Mouse (Mus musculus) heart, adult 2 months (tissue): Measurements from ENCODE around the gene Inpp5k. TPM values are rescaled to one million over a fixed set of nuclear protein-coding genes. Genes with fewer than 3 reads are reported as not detected.

ENCODE experiments used
- DNase-seq, 2 experiments: peaks; one replicate each; pipeline ENCODE4 v3.0.0; 2021
- H3K27ac ChIP-seq: fragments of 200-600 bp; 2 replicates; pipeline ENCODE4 v1.8.1; 2022
- H3K27me3 ChIP-seq: fragments of 200-500 bp; 2 replicates; pipeline ENCODE4 v1.6.1; 2012; ENCODE audit warnings: mild to moderate bottlenecking, low read length, inconsistent platforms, mixed read lengths; ENCODE audit not compliant: control insufficient read depth, insufficient read depth
- H3K36me3 ChIP-seq: fragments of 200-500 bp; 2 replicates; pipeline ENCODE4 v1.6.1; 2012; ENCODE audit warnings: low read length, inconsistent platforms; ENCODE audit not compliant: control insufficient read depth, insufficient read depth
- H3K4me1 ChIP-seq: fragments of 200-500 bp; 2 replicates; pipeline ENCODE4 v1.6.1; 2011; ENCODE audit warnings: low read length; ENCODE audit not compliant: control insufficient read depth, insufficient read depth
- H3K4me3 ChIP-seq: fragments of 200-600 bp; 2 replicates; pipeline ENCODE4 v1.8.1; 2022
- H3K79me2 ChIP-seq: fragments of 200-500 bp; replicated peaks from 2 replicates; pipeline ENCODE4 v1.6.1; 2012; ENCODE audit warnings: mild to moderate bottlenecking, inconsistent platforms, low read length, moderate library complexity, mixed read lengths; ENCODE audit not compliant: control insufficient read depth, insufficient read depth
- H3K9ac ChIP-seq: fragments of 200-500 bp; 2 replicates; pipeline ENCODE4 v1.6.1; 2012; ENCODE audit warnings: low read depth, mild to moderate bottlenecking, control low read depth, inconsistent platforms, low read length, mixed read lengths
- CTCF ChIP-seq: fragments of 200-600 bp; IDR thresholded peaks from 2 replicates; pipeline ENCODE4 v1.8.1; 2022; ENCODE audit warnings: antibody characterized with exemption, mild to moderate bottlenecking, moderate library complexity
- EP300 ChIP-seq: fragments of 200-500 bp; IDR thresholded peaks from 2 replicates; pipeline ENCODE4 v1.6.1; 2011; ENCODE audit warnings: low read depth, low read length, control low read depth; ENCODE audit not compliant: insufficient read depth
- POLR2A ChIP-seq: fragments of 200-500 bp; IDR thresholded peaks from 2 replicates; pipeline ENCODE4 v1.6.1; 2011; ENCODE audit warnings: mild to moderate bottlenecking, low read depth, low read length, control low read depth; ENCODE audit not compliant: insufficient read depth
- WGBS: fragments of 180-500 bp; shearing (Covaris S2); methylation state at CpG from one replicate; pipeline ENCODE4 v1.1.7; 2018; 5-methylcytosine and 5-hydroxymethylcytosine counted together
- intact Hi-C: fragments of 180-260 bp; cut with DNase I; formaldehyde crosslinking; loops from one replicate; pipeline ENCODE4 v1.15.1; 2025
- polyA plus RNA-seq: library from polyadenylated mRNA; depleted of rRNA; stranded (reverse); fragments of >200 nt; gene quantifications from 2 replicates; pipeline ENCODE4 v1.2.3, GENCODE M21; 2012
- total RNA-seq, 2 experiments: library from RNA; stranded (reverse); gene quantifications; 2 replicates each; pipeline ENCODE4 v1.2.3; 2021

Gene Inpp5k
- total and polyA plus RNA-seq, 3 experiments, result 24.5 to 42.8 (median 30.2) TPM

DNA sequence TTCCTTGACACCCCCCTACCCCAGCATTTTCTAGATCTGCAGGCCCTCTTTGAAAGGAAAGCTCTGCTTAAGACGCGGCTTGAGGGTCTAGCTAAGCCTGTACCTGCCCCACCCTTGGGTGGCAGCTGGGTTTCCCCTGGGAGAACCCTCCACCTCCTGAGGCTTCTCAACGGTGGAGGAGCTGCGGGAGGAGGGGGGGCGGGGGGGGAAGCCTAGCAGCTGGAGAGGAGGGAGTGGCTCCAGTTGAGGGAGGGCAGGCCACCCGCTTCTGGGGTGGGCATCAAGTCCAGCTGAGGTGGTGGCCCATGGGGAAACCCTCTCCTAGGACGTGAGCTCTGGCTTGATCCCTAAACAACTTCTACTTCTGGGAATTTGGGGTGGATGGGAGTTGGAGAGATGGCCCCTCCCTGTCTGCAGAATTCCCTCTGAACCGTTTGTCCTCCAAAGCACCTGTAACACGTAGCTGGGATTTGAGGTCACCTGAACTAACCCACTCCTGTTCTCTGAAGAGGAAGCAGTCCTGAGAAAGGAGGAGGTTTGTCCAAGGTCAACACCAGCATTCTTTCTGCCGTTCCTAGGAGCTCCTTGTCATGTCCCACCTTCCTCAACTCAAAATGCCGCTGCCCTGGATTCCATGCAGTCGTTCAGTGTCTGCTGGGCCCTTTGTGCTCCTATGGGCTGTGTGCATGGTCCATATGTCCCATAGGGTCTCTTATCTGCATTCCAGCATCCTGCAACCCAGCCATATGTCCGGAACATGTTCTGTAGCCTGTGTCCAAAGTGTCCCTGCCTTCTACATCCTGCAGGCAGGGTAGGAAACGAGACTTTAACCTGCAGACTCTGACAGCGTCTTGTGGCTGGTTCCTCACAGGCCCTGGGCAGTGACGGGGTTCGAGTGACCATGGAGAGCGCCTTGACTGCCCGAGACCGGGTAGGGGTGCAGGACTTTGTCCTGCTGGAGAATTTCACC lies 26.1 kb downstream of the Inpp5k start:
- intact Hi-C loops, result loop anchor here (2.0 kb wide), 1 partner anchor 22 kb away; the partner anchor contains the start of gene Crk

DNA sequence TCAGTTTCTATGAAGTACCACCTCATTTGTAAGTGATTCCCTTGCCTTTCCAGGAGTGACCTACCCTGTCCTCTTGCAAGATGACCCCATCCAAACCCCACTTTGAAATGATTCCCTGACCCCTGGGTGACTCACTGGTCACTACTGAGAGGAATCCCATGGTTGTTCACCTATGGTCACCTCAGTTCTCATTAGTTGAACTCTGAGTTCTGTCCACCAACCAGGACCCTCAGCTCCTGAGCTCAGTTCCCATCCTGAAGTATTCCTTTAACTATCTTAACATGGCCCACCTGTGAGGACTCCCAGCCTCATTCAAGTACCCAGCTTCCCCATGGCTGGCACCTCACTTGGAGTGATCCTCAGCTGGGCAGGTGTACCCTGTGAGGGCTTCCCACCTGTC lies 27.1 kb downstream of the Inpp5k start:
- Histone ChIP-seq H3K36me3 (peaks cover 2% of the 10 kb centered on the region; the same call in 1 of the 2 replicates), H3K79me2 (no peaks in the 10 kb centered on the region), H3K27me3 (no peaks in the 10 kb centered on the region), H3K4me3 (no peak overlapping the region), H3K4me1 (peaks cover 19% of the 10 kb centered on the region), H3K9ac (no peak overlapping the region), H3K27ac (no peak overlapping the region)
- intact Hi-C loops, result loop anchor here (2.0 kb wide), 1 partner anchor 21 kb away; the partner anchor contains the start of gene Crk
- DNase-seq, result no peak
- no peak for TF ChIP-seq POLR2A
- TF ChIP-seq CTCF, result no peak
- no peak for TF ChIP-seq EP300

More for the DNA sequence above, 26.1 kb downstream of the Inpp5k start:
- H3K4me1 ChIP-seq, result peaks cover 26% of the 10 kb centered on the region
- WGBS, result 41% methylated on average over 20 of the region's 20 CpGs
- no peak for TF ChIP-seq EP300
- DNase-seq, result peak; percentile 40 to 46
- H3K27ac ChIP-seq, result peak overlapping the region; percentile 99
- peaks cover 2% of the 10 kb centered on the region; the same call in 1 of the 2 replicates for H3K36me3 ChIP-seq
- peak overlapping the region; percentile 74 for H3K9ac ChIP-seq
- no peaks in the 10 kb centered on the region for H3K27me3 ChIP-seq
- H3K79me2 ChIP-seq, result no peaks in the 10 kb centered on the region
- peak overlapping the region; percentile 62 for H3K4me3 ChIP-seq

DNA sequence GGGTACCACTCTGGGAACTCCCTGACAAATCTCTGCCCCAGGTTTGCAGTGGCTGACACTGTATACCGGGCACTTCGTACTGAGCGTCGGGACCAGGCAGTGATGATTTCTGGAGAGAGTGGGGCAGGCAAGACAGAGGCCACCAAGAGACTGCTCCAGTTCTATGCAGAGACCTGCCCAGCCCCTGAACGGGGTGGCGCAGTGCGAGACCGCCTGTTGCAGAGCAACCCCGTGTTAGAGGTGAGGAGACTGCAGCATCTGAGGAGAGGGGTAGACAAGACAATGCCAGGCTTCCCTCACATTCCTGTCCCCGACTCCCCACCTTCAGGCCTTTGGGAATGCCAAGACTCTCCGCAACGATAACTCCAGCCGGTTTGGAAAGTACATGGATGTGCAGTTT lies 27.5 kb downstream of the Inpp5k start:
- H3K9ac ChIP-seq, result no peak overlapping the region
- intact Hi-C loops, result no loop called here
- H3K27me3 ChIP-seq, result no peaks in the 10 kb centered on the region
- no peaks in the 10 kb centered on the region for H3K79me2 ChIP-seq
- peaks cover 2% of the 10 kb centered on the region; the same call in 1 of the 2 replicates for H3K36me3 ChIP-seq
- H3K4me3 ChIP-seq, result no peak overlapping the region
- no peak overlapping the region for H3K27ac ChIP-seq
- TF ChIP-seq EP300 (no peak), CTCF (no peak)
- peaks cover 19% of the 10 kb centered on the region for H3K4me1 ChIP-seq
- WGBS, result 93% methylated on average over 13 of the region's 13 CpGs
- no peak for DNase-seq

DNA sequence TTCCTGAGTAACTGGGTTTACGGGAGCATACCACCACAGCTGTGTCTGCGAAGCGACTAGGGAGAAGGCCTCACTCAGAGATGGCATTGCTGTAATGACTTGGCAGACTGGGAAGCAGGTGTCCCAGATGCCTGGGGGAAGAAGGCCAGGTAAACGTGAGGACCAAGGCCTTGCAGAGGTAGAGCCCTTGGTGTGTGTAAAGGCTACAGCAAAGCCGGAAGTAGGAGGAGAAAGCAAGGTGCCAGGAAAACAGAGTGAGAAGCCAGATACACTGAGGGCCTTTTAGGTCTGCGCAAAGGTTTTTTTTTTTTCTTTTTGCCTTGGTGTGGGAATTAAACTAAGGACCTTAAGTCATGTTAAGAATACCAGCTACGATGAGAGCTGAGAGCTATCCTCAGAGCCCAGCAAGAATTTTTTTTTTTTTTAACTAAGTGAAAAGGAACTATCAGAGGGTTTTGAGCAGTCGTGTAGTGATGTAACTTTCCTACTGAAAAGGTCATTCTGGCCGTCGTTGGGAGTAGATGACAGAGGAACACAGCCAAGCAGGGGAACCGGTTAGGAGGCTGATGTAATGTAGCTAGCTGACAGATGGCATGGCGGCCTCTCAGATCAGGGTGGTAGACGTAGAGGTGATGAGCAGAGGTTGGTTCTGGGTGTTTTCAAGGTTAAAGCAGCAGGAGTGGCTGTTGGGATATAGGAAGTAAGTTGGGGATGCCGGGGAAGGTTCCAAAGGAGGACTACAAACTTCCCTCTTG lies 28.4 kb downstream of the Inpp5k start:
- H3K4me1 ChIP-seq, result peaks cover 15% of the 10 kb centered on the region
- no peak overlapping the region for H3K27ac ChIP-seq
- WGBS, result 55% methylated on average over 14 of the region's 14 CpGs
- H3K79me2 ChIP-seq, result no peaks in the 10 kb centered on the region
- DNase-seq, result peak in 1 of 2 experiments; percentile 39
- H3K27me3 ChIP-seq, result no peaks in the 10 kb centered on the region
- no peak overlapping the region for H3K4me3 ChIP-seq
- no peak overlapping the region for H3K9ac ChIP-seq
- TF ChIP-seq EP300, result no peak
- TF ChIP-seq POLR2A, result no peak
- no peak for TF ChIP-seq CTCF
- intact Hi-C loops, result no loop called here
- peaks cover 2% of the 10 kb centered on the region; the same call in 1 of the 2 replicates for H3K36me3 ChIP-seq

DNA sequence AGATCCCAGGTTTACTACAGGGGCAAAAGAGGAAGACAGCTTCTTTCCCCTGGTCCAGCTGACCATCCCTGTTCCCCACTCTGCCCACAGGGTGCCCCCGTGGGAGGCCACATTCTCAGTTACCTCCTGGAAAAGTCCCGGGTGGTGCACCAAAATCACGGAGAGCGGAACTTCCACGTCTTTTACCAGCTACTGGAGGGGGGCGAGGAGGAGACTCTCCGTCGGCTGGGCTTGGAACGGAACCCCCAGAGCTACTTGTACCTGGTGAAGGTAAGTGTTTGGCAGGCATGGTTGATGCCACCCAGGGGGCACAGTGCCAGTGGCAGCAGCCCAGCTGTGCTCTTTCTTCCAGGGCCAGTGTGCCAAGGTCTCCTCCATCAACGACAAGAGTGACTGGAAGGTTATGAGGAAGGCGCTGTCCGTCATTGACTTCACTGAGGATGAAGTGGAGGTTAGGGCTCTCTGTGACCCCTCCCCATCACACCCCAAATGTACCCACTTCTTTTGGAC lies 29.3 kb downstream of the Inpp5k start:
- no peak for DNase-seq
- Histone ChIP-seq H3K27ac (no peak overlapping the region), H3K27me3 (no peaks in the 10 kb centered on the region), H3K79me2 (no peaks in the 10 kb centered on the region), H3K4me3 (no peak overlapping the region), H3K36me3 (peaks cover 2% of the 10 kb centered on the region; the same call in 1 of the 2 replicates), H3K4me1 (peaks cover 11% of the 10 kb centered on the region), H3K9ac (no peak overlapping the region)
- 82% methylated on average over 12 of the region's 12 CpGs for WGBS
- TF ChIP-seq EP300 (no peak), POLR2A (no peak), CTCF (no peak)
- intact Hi-C loops, result no loop called here
